Comparison of ENCODE assay signal across 15 mouse cellular contexts in the genomic region with DNA sequence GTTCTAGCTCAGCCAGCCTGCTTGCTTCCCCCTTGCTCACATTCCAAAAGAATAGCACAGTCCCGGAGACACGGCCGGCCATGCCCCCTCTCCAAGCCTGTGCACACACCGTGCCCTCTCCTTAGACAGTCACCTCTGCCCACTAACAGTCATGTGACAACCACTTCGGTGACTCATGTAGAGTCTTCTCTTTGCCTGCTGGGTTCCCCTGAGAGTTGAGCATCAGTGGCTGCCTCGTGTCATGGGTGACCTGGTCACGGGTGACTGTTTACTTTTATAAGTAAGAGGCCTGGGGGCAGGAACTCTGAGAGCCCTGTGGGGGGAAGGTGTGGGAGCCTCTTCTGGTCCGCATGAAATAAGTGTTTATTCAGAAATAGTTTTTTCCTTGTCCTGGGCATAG. TPM values are rescaled to one million over a fixed set of nuclear protein-coding genes. Genes with fewer than 3 reads are reported as not detected.
DNase-seq lines count a peak whose midpoint lies in the region; ATAC-seq and TF ChIP-seq lines count a peak whose summit lies in the region.
"Had no signal": no experiment of that assay in that cellular context is flagged by ENCODE, and none has a peak within 500 bp of the region (broad histone marks: within the 10 kb centered on the region; RNA-seq: fewer than 3 reads in every experiment).

No protein-coding gene starts in this region.

- no peak overlapping the region for H3K9ac ChIP-seq in hindbrain, embryonic 14.5 days
- H3K9ac ChIP-seq in kidney, embryonic 14.5 days (ENCODE audit: low read depth, low read length), result no peak overlapping the region
- H3K9ac ChIP-seq: embryonic facial prominence, embryonic 15.5 days had no signal

- H3K27ac ChIP-seq in spleen, adult 2 months (ENCODE audit: insufficient read depth, low read length), result no peak overlapping the region
- H3K27ac ChIP-seq in forebrain, embryonic 10.5 days, result peak overlapping the region; percentile 88
- 0 out of 2 replicates have a peak overlapping the region, but pooled peaks have one; percentile 93 for H3K27ac ChIP-seq in hindbrain, embryonic 14.5 days
- peak overlapping the region; percentile 50 for H3K27ac ChIP-seq in olfactory bulb, adult 2 months (ENCODE audit: insufficient read depth, low read depth, low read length)
- H3K27ac ChIP-seq in kidney, embryonic 14.5 days (ENCODE audit: low read depth, low read length), result no peak overlapping the region
- H3K27ac ChIP-seq: embryonic facial prominence, embryonic 15.5 days; heart, embryonic 10.5 days; stomach, postnatal 0 days had no signal

- no peak for TF ChIP-seq CTCF in spleen, adult 2 months (IDR thresholded peaks at IDR 0.05; ENCODE audit: extremely low read depth, insufficient read depth, insufficient read length, insufficient replicate concordance)
- no peak for TF ChIP-seq CTCF in olfactory bulb, adult 2 months (IDR thresholded peaks at IDR 0.05; ENCODE audit: insufficient read depth, low read depth, low read length)

- H3K4me3 ChIP-seq in spleen, adult 2 months (ENCODE audit: extremely low read depth, insufficient read depth, insufficient read length), result no peak overlapping the region
- peak overlapping the region; percentile 23; the same call in 1 of the 2 replicates for H3K4me3 ChIP-seq in forebrain, embryonic 10.5 days
- no peak overlapping the region for H3K4me3 ChIP-seq in hindbrain, embryonic 14.5 days (replicated peaks; ENCODE audit: low read length)
- no peak overlapping the region for H3K4me3 ChIP-seq in olfactory bulb, adult 2 months (ENCODE audit: insufficient read depth, low read depth, low read length)
- H3K4me3 ChIP-seq in kidney, embryonic 14.5 days (ENCODE audit: low read length), result no peak overlapping the region
- H3K4me3 ChIP-seq: embryonic facial prominence, embryonic 15.5 days; heart, embryonic 10.5 days had no signal

- H3K27me3 ChIP-seq in spleen, adult 2 months (ENCODE audit: control insufficient read depth, insufficient read depth, low read length), result 0 out of 2 replicates have a peak, but pooled peaks cover 3% of the 10 kb centered on the region
- H3K27me3 ChIP-seq in forebrain, embryonic 10.5 days (ENCODE audit: poor library complexity, severe bottlenecking), result peaks cover 100% of the 10 kb centered on the region
- H3K27me3 ChIP-seq in hindbrain, embryonic 14.5 days (ENCODE audit: control insufficient read depth, insufficient read depth, low read length), result no peaks in the 10 kb centered on the region
- H3K27me3 ChIP-seq in kidney, embryonic 14.5 days (ENCODE audit: control insufficient read depth, insufficient read depth, low read length), result peaks cover 39% of the 10 kb centered on the region

- TF ChIP-seq POLR2A in spleen, adult 2 months (IDR thresholded peaks at IDR 0.05; ENCODE audit: low read depth, low read length), result no peak
- no peak for TF ChIP-seq POLR2A in olfactory bulb, adult 2 months (IDR thresholded peaks at IDR 0.05; ENCODE audit: insufficient read depth, low read depth, low read length)

- no peak for ATAC-seq in hindbrain, embryonic 14.5 days (ENCODE audit: low FRiP score)
- no peak for ATAC-seq in kidney, embryonic 14.5 days (ENCODE audit: low FRiP score, low TSS enrichment)
- ATAC-seq: activated CD4-positive, CD25-positive, alpha-beta regulatory T cell, adult 4 months had no signal

- no peaks in the 10 kb centered on the region for H3K4me1 ChIP-seq in spleen, adult 2 months (ENCODE audit: control insufficient read depth, insufficient read depth, insufficient read length)
- H3K4me1 ChIP-seq in forebrain, embryonic 10.5 days, result peaks cover 100% of the 10 kb centered on the region
- peaks cover 64% of the 10 kb centered on the region for H3K4me1 ChIP-seq in hindbrain, embryonic 14.5 days (replicated peaks; ENCODE audit: control insufficient read depth, insufficient read depth, low read length)
- peaks cover 49% of the 10 kb centered on the region for H3K4me1 ChIP-seq in olfactory bulb, adult 2 months (ENCODE audit: control insufficient read depth, insufficient read depth, low read length)
- peaks cover 24% of the 10 kb centered on the region for H3K4me1 ChIP-seq in kidney, embryonic 14.5 days (ENCODE audit: control insufficient read depth, insufficient read depth, low read length)
- H3K4me1 ChIP-seq: embryonic facial prominence, embryonic 15.5 days had no signal

- H3K9me3 ChIP-seq in forebrain, embryonic 10.5 days, result no peaks in the 10 kb centered on the region
- no peaks in the 10 kb centered on the region for H3K9me3 ChIP-seq in hindbrain, embryonic 14.5 days (ENCODE audit: control insufficient read depth, low read length)
- H3K9me3 ChIP-seq in kidney, embryonic 14.5 days (ENCODE audit: control insufficient read depth, low read length), result no peaks in the 10 kb centered on the region
- H3K9me3 ChIP-seq: embryonic facial prominence, embryonic 15.5 days; heart, embryonic 10.5 days had no signal

- H3K4me2 ChIP-seq in hindbrain, embryonic 14.5 days (replicated peaks), result no peak overlapping the region
- H3K4me2 ChIP-seq in kidney, embryonic 14.5 days (replicated peaks; ENCODE audit: low read depth, low read length), result no peak overlapping the region
- H3K4me2 ChIP-seq: embryonic facial prominence, embryonic 15.5 days; liver, embryonic 11.5 days had no signal

- 51% methylated on average over 8 of the region's 8 CpGs for WGBS in spleen, adult 2 months
- WGBS in forebrain, embryonic 10.5 days, result 43% methylated on average over 8 of the region's 8 CpGs
- WGBS in hindbrain, embryonic 14.5 days, result 52% methylated on average over 8 of the region's 8 CpGs
- WGBS in olfactory bulb, adult 2 months, result 53% methylated on average over 8 of the region's 8 CpGs
- WGBS in kidney, embryonic 14.5 days, result 37% methylated on average over 8 of the region's 8 CpGs

- peak; percentile 30 to 49 for DNase-seq in spleen, adult 2 months (ENCODE audit: low read depth in 1 of 2, low spot score in 2 of 2)
- no peak for DNase-seq in spleen, postnatal 10 days (ENCODE audit: low spot score in 2 of 2)
- DNase-seq in forebrain, embryonic 10.5 days (ENCODE audit: extremely low spot score, low spot score), result no peak
- no peak for DNase-seq in hindbrain, embryonic 14.5 days (ENCODE audit: low spot score)
- no peak for DNase-seq in heart, adult 8-10 months (ENCODE audit: low spot score)
- no peak for DNase-seq in retina, embryonic 14.5 days (ENCODE audit: low spot score)
- DNase-seq: kidney, postnatal 36 days; lung, postnatal 10 days had no signal

- no peaks in the 10 kb centered on the region for H3K36me3 ChIP-seq in spleen, adult 2 months (ENCODE audit: control insufficient read depth, insufficient read depth, low read length)
- H3K36me3 ChIP-seq in forebrain, embryonic 10.5 days (replicated peaks), result peaks cover 14% of the 10 kb centered on the region
- H3K36me3 ChIP-seq in hindbrain, embryonic 14.5 days (replicated peaks; ENCODE audit: control insufficient read depth, insufficient read depth), result peaks cover 16% of the 10 kb centered on the region
- H3K36me3 ChIP-seq in kidney, embryonic 14.5 days (ENCODE audit: control insufficient read depth, insufficient read depth, low read length), result no peaks in the 10 kb centered on the region
- H3K36me3 ChIP-seq: embryonic facial prominence, embryonic 15.5 days; heart, embryonic 10.5 days had no signal

RNA-seq across cellular contexts. Expression of gene Rhbg, which starts 20.5 kb away (rescaled TPM):
- 0.21 and 0.29 TPM in 2 replicates for polyA plus RNA-seq in spleen, adult 2 months (2012; rRNA removed)
- polyA plus RNA-seq in forebrain, embryonic 10.5 days (2016; fragmentation: Nextera tagmentation; extraction: Ambion mirVana), result 0.37 and 0.38 TPM in 2 replicates
- 0.48 and 0.76 TPM in 2 replicates for polyA plus RNA-seq in hindbrain, embryonic 14.5 days (2014; fragmentation: Nextera tagmentation; extraction: Ambion mirVana)
- polyA plus RNA-seq in olfactory bulb, adult 2 months (2012; ENCODE audit: insufficient read depth, insufficient read length, low replicate concordance, missing spikeins), result not detected in 2 replicates
- not detected for total RNA-seq in heart, adult 8-10 months (2022)
- polyA plus RNA-seq in kidney, embryonic 14.5 days (2014; fragmentation: Nextera tagmentation; extraction: Ambion mirVana), result 2.2 and 3.7 TPM in 2 replicates
- polyA plus RNA-seq: activated CD4-positive, CD25-positive, alpha-beta regulatory T cell, adult 4 months had no signal

RNA-seq across cellular contexts. Expression of gene Gm38392, which starts 53.0 kb away (rescaled TPM):
- polyA plus RNA-seq in spleen, adult 2 months (2012; rRNA removed), result not detected in 2 replicates
- polyA plus RNA-seq in forebrain, embryonic 10.5 days (2016; fragmentation: Nextera tagmentation; extraction: Ambion mirVana), result 0.14 TPM in 1 of 2 replicates, not detected in the other
- 0.37 TPM in 1 of 2 replicates, not detected in the other for polyA plus RNA-seq in hindbrain, embryonic 14.5 days (2014; fragmentation: Nextera tagmentation; extraction: Ambion mirVana)
- not detected in 2 replicates for polyA plus RNA-seq in olfactory bulb, adult 2 months (2012; ENCODE audit: insufficient read depth, insufficient read length, low replicate concordance, missing spikeins)
- under 1 TPM in 3 of 4 experiments, not detected in 1; 0.25 to 0.44 (median 0.29) TPM for total RNA-seq in heart, adult 8-10 months (2022)
- polyA plus RNA-seq in kidney, embryonic 14.5 days (2014; fragmentation: Nextera tagmentation; extraction: Ambion mirVana), result 0.79 TPM in 1 of 2 replicates, not detected in the other
- polyA plus RNA-seq: activated CD4-positive, CD25-positive, alpha-beta regulatory T cell, adult 4 months had no signal

Comparison
In these comparisons a context has a peak if more than half of its experiments do, and no peak if none do; other contexts are left out.
1. DNase-seq: peak in spleen, adult 2 months (2 of 2); none in spleen, postnatal 10 days (0 of 2), forebrain, embryonic 10.5 days (single experiment), hindbrain, embryonic 14.5 days (single experiment), heart, adult 8-10 months (single experiment) and retina, embryonic 14.5 days (single experiment).
2. H3K27ac ChIP-seq: peak in forebrain, embryonic 10.5 days (single experiment), hindbrain, embryonic 14.5 days (single experiment) and olfactory bulb, adult 2 months (single experiment); none in spleen, adult 2 months (single experiment) and kidney, embryonic 14.5 days (single experiment).